Mouse (Mus musculus): Measurements from ENCODE around the gene Rbmx2. TPM values are rescaled to one million over a fixed set of nuclear protein-coding genes. Genes with fewer than 3 reads are reported as not detected.

The Rbmx2 gene
- polyA plus RNA-seq, 1 experiment from 2014 or later: 12.5 TPM

- Histone ChIP-seq H3K27me3 (replicated peaks; ENCODE audit: insufficient read depth, low read length) (no peaks in the 10 kb centered on the region), H3K9ac (replicated peaks; ENCODE audit: low read depth) (no peak overlapping the region), H3K4me1 (ENCODE audit: insufficient read depth, low read depth, low read length) (no peaks in the 10 kb centered on the region), H3K4me3 (ENCODE audit: low read depth, low read length) (no peak overlapping the region), H3K27ac (ENCODE audit: low read length) (no peak overlapping the region), H3K4me2 (replicated peaks; ENCODE audit: low read depth, low read length) (no peak overlapping the region), H3K36me3 (ENCODE audit: insufficient read depth, low read length) (no peaks in the 10 kb centered on the region), H3K9me3 (ENCODE audit: low read length) (no peaks in the 10 kb centered on the region)
- ATAC-seq: no peak
- 64% methylated on average over 5 of the region's 5 CpGs for WGBS
- no peak for TF ChIP-seq EP300 (IDR thresholded peaks at IDR 0.05)
- TF ChIP-seq CTCF (IDR thresholded peaks at IDR 0.05): no peak
- DNase-seq (ENCODE audit: low spot score): no peak
Observed at GRCm38 (mm10) chrX:48683857-48684256, 10.9 kb upstream of the Rbmx2 start.

GRCm38 (mm10) chrX:48694460-48694859 lies 344 bp upstream of the Rbmx2 start:
- TF ChIP-seq CTCF (IDR thresholded peaks at IDR 0.05): no peak
- no peak for TF ChIP-seq EP300 (IDR thresholded peaks at IDR 0.05)
- peak overlapping the region; percentile 51 for H3K4me2 ChIP-seq (replicated peaks; ENCODE audit: low read depth, low read length)
- DNase-seq (ENCODE audit: low spot score) (no peak), ATAC-seq (peak; percentile 59)
- H3K27ac ChIP-seq (ENCODE audit: low read length): no peak overlapping the region
- WGBS: 13% methylated on average over 6 of the region's 6 CpGs
- H3K36me3 ChIP-seq (ENCODE audit: insufficient read depth, low read length): no peaks in the 10 kb centered on the region
- no peaks in the 10 kb centered on the region for H3K9me3 ChIP-seq (ENCODE audit: low read length)
- no peaks in the 10 kb centered on the region for H3K27me3 ChIP-seq (replicated peaks; ENCODE audit: insufficient read depth, low read length)
- H3K9ac ChIP-seq (replicated peaks; ENCODE audit: low read depth): no peak overlapping the region
- H3K4me3 ChIP-seq (ENCODE audit: low read depth, low read length): peak overlapping the region; percentile 56
- H3K4me1 ChIP-seq (ENCODE audit: insufficient read depth, low read depth, low read length): no peaks in the 10 kb centered on the region

- H3K4me2 ChIP-seq (replicated peaks; ENCODE audit: low read depth, low read length): no peak overlapping the region
- TF ChIP-seq EP300 (IDR thresholded peaks at IDR 0.05): no peak
- no peak for TF ChIP-seq CTCF (IDR thresholded peaks at IDR 0.05)
- H3K9ac ChIP-seq (replicated peaks; ENCODE audit: low read depth): no peak overlapping the region
- no peaks in the 10 kb centered on the region for H3K36me3 ChIP-seq (ENCODE audit: insufficient read depth, low read length)
- no peak overlapping the region for H3K4me3 ChIP-seq (ENCODE audit: low read depth, low read length)
- no peaks in the 10 kb centered on the region for H3K27me3 ChIP-seq (replicated peaks; ENCODE audit: insufficient read depth, low read length)
- DNase-seq (ENCODE audit: low spot score): no peak
- 88% methylated on average over 9 of the region's 10 CpGs for WGBS
- H3K4me1 ChIP-seq (ENCODE audit: insufficient read depth, low read depth, low read length): no peaks in the 10 kb centered on the region
- no peak for ATAC-seq
- H3K27ac ChIP-seq (ENCODE audit: low read length): no peak overlapping the region
- H3K9me3 ChIP-seq (ENCODE audit: low read length): no peaks in the 10 kb centered on the region
Observed at GRCm38 (mm10) chrX:48709701-48710100, 14.9 kb downstream of the Rbmx2 start.

GRCm38 (mm10) chrX:48712846-48713245 lies 18.0 kb downstream of the Rbmx2 start:
- DNase-seq (ENCODE audit: low spot score): no peak
- Histone ChIP-seq H3K4me3 (ENCODE audit: low read depth, low read length) (no peak overlapping the region), H3K9ac (replicated peaks; ENCODE audit: low read depth) (no peak overlapping the region), H3K9me3 (ENCODE audit: low read length) (no peaks in the 10 kb centered on the region), H3K27me3 (replicated peaks; ENCODE audit: insufficient read depth, low read length) (no peaks in the 10 kb centered on the region), H3K4me1 (ENCODE audit: insufficient read depth, low read depth, low read length) (no peaks in the 10 kb centered on the region), H3K27ac (ENCODE audit: low read length) (no peak overlapping the region), H3K36me3 (ENCODE audit: insufficient read depth, low read length) (no peaks in the 10 kb centered on the region), H3K4me2 (replicated peaks; ENCODE audit: low read depth, low read length) (no peak overlapping the region)
- ATAC-seq: no peak
- 88% methylated on average over 8 of the region's 8 CpGs for WGBS
- TF ChIP-seq CTCF (IDR thresholded peaks at IDR 0.05) (no peak), EP300 (IDR thresholded peaks at IDR 0.05) (no peak)

DNA sequence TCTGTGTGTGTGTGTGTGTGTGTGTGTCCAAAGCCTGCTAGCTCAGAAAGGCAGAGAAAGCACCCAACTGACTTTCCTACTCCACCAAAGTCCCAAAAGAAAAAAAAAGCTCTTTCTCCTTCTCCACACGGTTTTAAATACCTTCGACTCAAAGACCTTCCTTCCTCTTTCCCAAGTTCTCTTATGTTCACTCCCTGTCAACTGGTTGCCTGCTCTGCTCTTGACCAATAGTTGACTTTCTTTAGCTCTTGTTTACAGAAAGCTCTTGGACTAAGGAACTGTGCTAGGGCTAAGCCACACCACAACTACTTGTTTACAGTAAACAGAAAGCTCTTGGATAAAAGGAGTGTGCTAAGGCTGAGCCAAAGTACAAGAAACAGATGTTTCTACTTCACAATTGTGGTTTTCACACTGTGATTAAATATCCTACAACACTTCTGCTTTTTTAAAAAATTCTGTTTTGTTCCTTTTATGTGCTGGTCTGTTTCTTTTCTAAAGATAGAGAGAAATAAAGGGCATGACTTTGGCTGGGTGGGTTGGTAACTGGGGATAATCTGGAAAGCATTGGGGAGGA lies 60.0 kb downstream of the Rbmx2 start:
- no peak overlapping the region for H3K27ac ChIP-seq (ENCODE audit: low read length)
- no peak for ATAC-seq
- H3K36me3 ChIP-seq (ENCODE audit: insufficient read depth, low read length): no peaks in the 10 kb centered on the region
- H3K9me3 ChIP-seq (ENCODE audit: low read length): no peaks in the 10 kb centered on the region
- 37% methylated on average over 2 of the region's 2 CpGs for WGBS
- no peak for DNase-seq (ENCODE audit: low spot score)
- H3K27me3 ChIP-seq (replicated peaks; ENCODE audit: insufficient read depth, low read length): no peaks in the 10 kb centered on the region
- H3K9ac ChIP-seq (replicated peaks; ENCODE audit: low read depth): no peak overlapping the region
- TF ChIP-seq EP300 (IDR thresholded peaks at IDR 0.05) (no peak), CTCF (IDR thresholded peaks at IDR 0.05) (no peak)
- H3K4me3 ChIP-seq (ENCODE audit: low read depth, low read length): no peak overlapping the region
- no peak overlapping the region for H3K4me2 ChIP-seq (replicated peaks; ENCODE audit: low read depth, low read length)
- H3K4me1 ChIP-seq (ENCODE audit: insufficient read depth, low read depth, low read length): no peaks in the 10 kb centered on the region

Other genes starting within 250 kb of the Rbmx2 start
- gene Elf4, start 231.9 kb upstream of the Rbmx2 start, polyA plus RNA-seq (2015; fragmentation: Nextera tagmentation; extraction: Ambion mirVana): 3.5 and 3.8 TPM in 2 replicates
- 30.4 and 33.5 TPM in 2 replicates for gene Aifm1, start 181.4 kb upstream of the Rbmx2 start, polyA plus RNA-seq (2015; fragmentation: Nextera tagmentation; extraction: Ambion mirVana)
- gene Rab33a, start 175.7 kb upstream of the Rbmx2 start, polyA plus RNA-seq (2015; fragmentation: Nextera tagmentation; extraction: Ambion mirVana): 1.2 and 1.3 TPM in 2 replicates
- 5.0 and 5.4 TPM in 2 replicates for gene Zfp280c, start 100.5 kb upstream of the Rbmx2 start, polyA plus RNA-seq (2015; fragmentation: Nextera tagmentation; extraction: Ambion mirVana)
- gene Slc25a14, start 71.6 kb upstream of the Rbmx2 start, polyA plus RNA-seq (2015; fragmentation: Nextera tagmentation; extraction: Ambion mirVana): 9.0 and 9.2 TPM in 2 replicates
- gene Gpr119, start 20.5 kb upstream of the Rbmx2 start, polyA plus RNA-seq (2015; fragmentation: Nextera tagmentation; extraction: Ambion mirVana): not detected in 2 replicates
- gene Gm595, start 182.7 kb downstream of the Rbmx2 start, polyA plus RNA-seq (2015; fragmentation: Nextera tagmentation; extraction: Ambion mirVana): not detected in 2 replicates